In genomic region chr11:98942555-98942922, GRCm38 (mm10) we compare ENCODE assay signal across 8 mouse cellular contexts. TPM values are rescaled to one million over a fixed set of nuclear protein-coding genes. Genes with fewer than 3 reads are reported as not detected.
A peak's percentile ranks its signal among the peaks of the same experiment; 100 is the strongest.
DNase-seq lines count a peak whose midpoint lies in the region; ATAC-seq and TF ChIP-seq lines count a peak whose summit lies in the region.

No protein-coding gene starts in this region.

- no peak for DNase-seq in liver, adult 2 months (ENCODE audit: extremely low read depth, low read depth, low spot score)
- DNase-seq in liver (no peak), adipocyte (ENCODE audit: low spot score) (no peak)
- no peak for DNase-seq in embryonic facial prominence, embryonic 14.5 days (ENCODE audit: low spot score)
- DNase-seq in embryo, embryonic 10 days (ENCODE audit: low spot score), result no peak
- no peak for DNase-seq in kidney, adult 8-10 months

- peaks cover 49% of the 10 kb centered on the region for H3K4me1 ChIP-seq in liver, adult 2 months (ENCODE audit: control insufficient read depth, insufficient read depth, low read length)
- H3K4me1 ChIP-seq in embryonic facial prominence, embryonic 14.5 days (ENCODE audit: control insufficient read depth, insufficient read depth, low read length), result peaks cover 78% of the 10 kb centered on the region
- H3K4me1 ChIP-seq in intestine, embryonic 16.5 days (ENCODE audit: control insufficient read depth, insufficient read depth, low read length), result peaks cover 86% of the 10 kb centered on the region
- peaks cover 86% of the 10 kb centered on the region for H3K4me1 ChIP-seq in olfactory bulb, adult 2 months (ENCODE audit: control insufficient read depth, insufficient read depth, low read length)

- H3K27me3 ChIP-seq in liver, adult 2 months (ENCODE audit: control insufficient read depth, insufficient read depth, low read length), result no peaks in the 10 kb centered on the region
- no peaks in the 10 kb centered on the region for H3K27me3 ChIP-seq in embryonic facial prominence, embryonic 14.5 days (replicated peaks; ENCODE audit: control insufficient read depth, insufficient read depth, low read length)
- H3K27me3 ChIP-seq in intestine, embryonic 16.5 days (replicated peaks; ENCODE audit: control insufficient read depth, insufficient read depth, low read length), result no peaks in the 10 kb centered on the region

- no peak for TF ChIP-seq CTCF in liver, adult 2 months (IDR thresholded peaks at IDR 0.05; ENCODE audit: low read depth, low read length)
- no peak for TF ChIP-seq CTCF in olfactory bulb, adult 2 months (IDR thresholded peaks at IDR 0.05; ENCODE audit: insufficient read depth, low read depth, low read length)

- TF ChIP-seq POLR2A in liver, adult 2 months (IDR thresholded peaks at IDR 0.05; ENCODE audit: extremely low read depth, insufficient read depth, low read length), result no peak
- no peak for TF ChIP-seq POLR2A in olfactory bulb, adult 2 months (IDR thresholded peaks at IDR 0.05; ENCODE audit: insufficient read depth, low read depth, low read length)

- peak overlapping the region; percentile 80 for H3K27ac ChIP-seq in liver, adult 2 months (replicated peaks; ENCODE audit: insufficient read depth, low read depth, low read length)
- peak overlapping the region; percentile 98 for H3K27ac ChIP-seq in embryonic facial prominence, embryonic 14.5 days (replicated peaks; ENCODE audit: low read depth, low read length)
- H3K27ac ChIP-seq in intestine, embryonic 16.5 days (ENCODE audit: low read length), result peak overlapping the region; percentile 95
- H3K27ac ChIP-seq in olfactory bulb, adult 2 months (ENCODE audit: insufficient read depth, low read depth, low read length), result peak overlapping the region; percentile 63

- WGBS in liver, adult 2 months, result 58% methylated on average over 3 of the region's 3 CpGs
- 42% methylated on average over 3 of the region's 3 CpGs for WGBS in embryonic facial prominence, embryonic 14.5 days
- 35% methylated on average over 3 of the region's 3 CpGs for whole genome bisulfite sequencing in intestine, embryonic 16.5 days
- WGBS in olfactory bulb, adult 2 months, result 40% methylated on average over 3 of the region's 3 CpGs

- peak overlapping the region; percentile 84 for H3K4me2 ChIP-seq in embryonic facial prominence, embryonic 14.5 days (ENCODE audit: low read depth, low read length)
- peak overlapping the region; percentile 90 for H3K4me2 ChIP-seq in intestine, embryonic 16.5 days (ENCODE audit: low read depth, low read length)

- H3K36me3 ChIP-seq in liver, adult 2 months (ENCODE audit: control insufficient read depth, insufficient read depth, low read length), result no peaks in the 10 kb centered on the region
- H3K36me3 ChIP-seq in embryonic facial prominence, embryonic 14.5 days (ENCODE audit: control insufficient read depth, insufficient read depth, low read length), result no peaks in the 10 kb centered on the region
- no peaks in the 10 kb centered on the region for H3K36me3 ChIP-seq in intestine, embryonic 16.5 days (ENCODE audit: control insufficient read depth, insufficient read depth, low read length)

- ATAC-seq in embryonic facial prominence, embryonic 14.5 days (ENCODE audit: low read depth), result no peak
- no peak for ATAC-seq in intestine, embryonic 16.5 days

- no peak overlapping the region for H3K9ac ChIP-seq in liver, adult 2 months (ENCODE audit: low read depth, low read length)
- H3K9ac ChIP-seq in embryonic facial prominence, embryonic 14.5 days (ENCODE audit: low read depth, low read length), result peak overlapping the region; percentile 91
- H3K9ac ChIP-seq in intestine, embryonic 16.5 days (ENCODE audit: low read depth, low read length), result peak overlapping the region; percentile 69

- no peak overlapping the region for H3K4me3 ChIP-seq in liver, adult 2 months (ENCODE audit: insufficient read depth, low read depth, low read length)
- H3K4me3 ChIP-seq in embryonic facial prominence, embryonic 14.5 days (ENCODE audit: low read depth, low read length), result peak overlapping the region; percentile 87; the same call in 1 of the 2 replicates
- H3K4me3 ChIP-seq in intestine, embryonic 16.5 days (ENCODE audit: low read length), result peak overlapping the region; percentile 47
- no peak overlapping the region; the same call in 1 of the 2 replicates for H3K4me3 ChIP-seq in olfactory bulb, adult 2 months (ENCODE audit: insufficient read depth, low read depth, low read length)

- H3K79me2 ChIP-seq in liver, adult 2 months (ENCODE audit: control insufficient read depth, insufficient read depth, low read length), result peaks cover 32% of the 10 kb centered on the region; the same call in 1 of the 2 replicates

- H3K9me3 ChIP-seq in embryonic facial prominence, embryonic 14.5 days (ENCODE audit: control insufficient read depth, low read length), result no peaks in the 10 kb centered on the region
- H3K9me3 ChIP-seq in intestine, embryonic 16.5 days (ENCODE audit: control insufficient read depth, low read length), result no peaks in the 10 kb centered on the region

RNA-seq across cellular contexts. Expression of gene Rara, which starts 14.9 kb away (rescaled TPM):
- 3.7 and 4.5 TPM in 2 replicates for total RNA-seq in liver, adult 2 months (2014; rRNA removed)
- 14.1 and 14.6 TPM in 2 replicates for polyA plus RNA-seq in liver, adult 2 months (2012; rRNA removed)
- polyA plus RNA-seq in embryonic facial prominence, embryonic 14.5 days (2014; fragmentation: Nextera tagmentation; extraction: Ambion mirVana), result 46.4 and 50.3 TPM in 2 replicates
- 28.2 and 31.2 TPM in 2 replicates for polyA plus RNA-seq in intestine, embryonic 16.5 days (2015; fragmentation: Nextera tagmentation; extraction: Ambion mirVana)
- not detected in 2 replicates for polyA plus RNA-seq in olfactory bulb, adult 2 months (2012; ENCODE audit: insufficient read depth, insufficient read length, low replicate concordance, missing spikeins)

RNA-seq across cellular contexts. Expression of gene Cdc6, which starts 34.9 kb away (rescaled TPM):
- 0.09 and 0.20 TPM in 2 replicates for total RNA-seq in liver, adult 2 months (2014; rRNA removed)
- polyA plus RNA-seq in liver, adult 2 months (2012; rRNA removed), result 0.07 TPM in 1 of 2 replicates, not detected in the other
- 22.7 and 23.0 TPM in 2 replicates for polyA plus RNA-seq in embryonic facial prominence, embryonic 14.5 days (2014; fragmentation: Nextera tagmentation; extraction: Ambion mirVana)
- polyA plus RNA-seq in intestine, embryonic 16.5 days (2015; fragmentation: Nextera tagmentation; extraction: Ambion mirVana), result 18.9 and 23.0 TPM in 2 replicates
- not detected in 2 replicates for polyA plus RNA-seq in olfactory bulb, adult 2 months (2012; ENCODE audit: insufficient read depth, insufficient read length, low replicate concordance, missing spikeins)

RNA-seq across cellular contexts. Expression of gene Gjd3, which starts 40.3 kb away (rescaled TPM):
- total RNA-seq in liver, adult 2 months (2014; rRNA removed), result not detected in 2 replicates
- polyA plus RNA-seq in liver, adult 2 months (2012; rRNA removed), result 0.11 TPM in 1 of 2 replicates, not detected in the other
- 0.34 and 0.56 TPM in 2 replicates for polyA plus RNA-seq in embryonic facial prominence, embryonic 14.5 days (2014; fragmentation: Nextera tagmentation; extraction: Ambion mirVana)
- 0.17 TPM in 1 of 2 replicates, not detected in the other for polyA plus RNA-seq in intestine, embryonic 16.5 days (2015; fragmentation: Nextera tagmentation; extraction: Ambion mirVana)
- not detected in 2 replicates for polyA plus RNA-seq in olfactory bulb, adult 2 months (2012; ENCODE audit: insufficient read depth, insufficient read length, low replicate concordance, missing spikeins)

Comparison
In these comparisons a context has a peak if more than half of its experiments do, and no peak if none do; other contexts are left out.
1. H3K4me3 ChIP-seq: peak in embryonic facial prominence, embryonic 14.5 days (single experiment) and intestine, embryonic 16.5 days (single experiment); none in liver, adult 2 months (single experiment) and olfactory bulb, adult 2 months (single experiment).
2. RNA of gene Cdc6, which starts 34.9 kb away (polyA plus RNA-seq): 18.9 to 23.0 TPM in intestine, embryonic 16.5 days and 22.7 to 23.0 TPM in embryonic facial prominence, embryonic 14.5 days; 0.07 TPM in liver, adult 2 months and not detected in olfactory bulb, adult 2 months; every median in the first group is over 10 times any median in the second.
3. Peak in every context shown above with its lines, with median percentiles within 50 percentile points of each other: H3K27ac ChIP-seq.